Mouse (Mus musculus): ENCODE measurements around the gene Ppp1r14b. TPM values are rescaled to one million over a fixed set of nuclear protein-coding genes. Genes with fewer than 3 reads are reported as not detected.
A peak's percentile ranks its signal among the peaks of the same experiment; 100 is the strongest.

Ppp1r14b gene
- total and polyA plus RNA-seq, 3 experiments: 123 to 288 (median 156) TPM

GRCm38 (mm10) chr19:6994002-6994401, 19.2 kb downstream of the Ppp1r14b start:
- peak; percentile 3 for DNase-seq

GRCm38 (mm10) chr19:6994489-6994888, 19.7 kb downstream of the Ppp1r14b start:
- peak; percentile 4 for DNase-seq

GRCm38 (mm10) chr19:6995255-6995991, 20.7 kb downstream of the Ppp1r14b start:
- peak; percentile 62 for DNase-seq

- peak; percentile 95 for DNase-seq
Observed at GRCm38 (mm10) chr19:6996006-6996405, 21.2 kb downstream of the Ppp1r14b start, which contains the start of the genes Nudt22 and Trpt1. Nudt22 (minus strand) TSS chr19:6996117. Trpt1 (plus strand) TSS chr19:6996131.

- peak; percentile 4 for DNase-seq
Observed at GRCm38 (mm10) chr19:6997721-6998290, 23.0 kb downstream of the Ppp1r14b start.

- no peak for DNase-seq
Observed at GRCm38 (mm10) chr19:6999360-7000063, 24.7 kb downstream of the Ppp1r14b start.

GRCm38 (mm10) chr19:7006892-7007593, 32.3 kb downstream of the Ppp1r14b start:
- no peak for DNase-seq

- peak; percentile 20 for DNase-seq
Observed at GRCm38 (mm10) chr19:7012426-7012825, 37.7 kb downstream of the Ppp1r14b start.

GRCm38 (mm10) chr19:7013984-7014383, 39.2 kb downstream of the Ppp1r14b start:
- DNase-seq: no peak

- no peak for DNase-seq
Observed at GRCm38 (mm10) chr19:7014481-7015135, 39.8 kb downstream of the Ppp1r14b start.

- no peak for DNase-seq
Observed at GRCm38 (mm10) chr19:7017541-7018457, 43.0 kb downstream of the Ppp1r14b start.

- DNase-seq: no peak
Observed at GRCm38 (mm10) chr19:7018546-7018945, 43.8 kb downstream of the Ppp1r14b start.

- peak; percentile 44 for DNase-seq
Observed at GRCm38 (mm10) chr19:7019191-7019590, 44.4 kb downstream of the Ppp1r14b start, which contains the start of gene Fermt3. Fermt3 (minus strand) TSS chr19:7019469.

GRCm38 (mm10) chr19:7020224-7020641, 45.5 kb downstream of the Ppp1r14b start:
- DNase-seq: peak; percentile 77

Other genes starting within 250 kb of the Ppp1r14b start
- 10 to 100 TPM; 18.1 to 32.3 TPM for gene Rps6ka4, start 134.3 kb upstream of the Ppp1r14b start, total RNA-seq (2021)
- 48.2 and 49.8 TPM in 2 replicates for gene Rps6ka4, start 134.3 kb upstream of the Ppp1r14b start, polyA plus RNA-seq (2012; rRNA removed)
- gene Ccdc88b, start 116.8 kb upstream of the Ppp1r14b start, total RNA-seq (2021): 1 to 10 TPM; 1.9 to 2.1 TPM
- 3.2 and 4.3 TPM in 2 replicates for gene Ccdc88b, start 116.8 kb upstream of the Ppp1r14b start, polyA plus RNA-seq (2012; rRNA removed)
- gene Trmt112, start 65.3 kb upstream of the Ppp1r14b start, total RNA-seq (2021): 100 to 1,000 TPM; 103 to 118 TPM
- gene Trmt112, start 65.3 kb upstream of the Ppp1r14b start, polyA plus RNA-seq (2012; rRNA removed): 197 and 206 TPM in 2 replicates
- gene Prdx5, start 64.9 kb upstream of the Ppp1r14b start, total RNA-seq (2021): 100 to 1,000 TPM; 297 to 298 TPM
- 90.2 and 91.2 TPM in 2 replicates for gene Prdx5, start 64.9 kb upstream of the Ppp1r14b start, polyA plus RNA-seq (2012; rRNA removed)
- 10 to 100 TPM; 29.3 to 62.8 TPM for gene Esrra, start 53.2 kb upstream of the Ppp1r14b start, total RNA-seq (2021)
- 67.6 and 87.7 TPM in 2 replicates for gene Esrra, start 53.2 kb upstream of the Ppp1r14b start, polyA plus RNA-seq (2012; rRNA removed)
- under 1 TPM in 1 of 2 experiments, not detected in 1; 0.58 TPM for gene Catsperz, start 49.6 kb upstream of the Ppp1r14b start, total RNA-seq (2021)
- not detected in 2 replicates for gene Catsperz, start 49.6 kb upstream of the Ppp1r14b start, polyA plus RNA-seq (2012; rRNA removed)
- gene Kcnk4, start 40.5 kb upstream of the Ppp1r14b start, total RNA-seq (2021): under 1 TPM in 1 of 2 experiments, not detected in 1; 0.31 TPM
- gene Kcnk4, start 40.5 kb upstream of the Ppp1r14b start, polyA plus RNA-seq (2012; rRNA removed): 0.06 TPM in 1 of 2 replicates, not detected in the other
- 10 to 100 TPM; 44.7 to 58.7 TPM for gene Bad, start 33.1 kb upstream of the Ppp1r14b start, total RNA-seq (2021)
- gene Bad, start 33.1 kb upstream of the Ppp1r14b start, polyA plus RNA-seq (2012; rRNA removed): 91.2 and 102 TPM in 2 replicates
- gene Gpr137, start 32.5 kb upstream of the Ppp1r14b start, total RNA-seq (2021): 10 to 100 TPM; 47.9 to 51.5 TPM
- 202 and 223 TPM in 2 replicates for gene Gpr137, start 32.5 kb upstream of the Ppp1r14b start, polyA plus RNA-seq (2012; rRNA removed)
- gene Plcb3, start 1.5 kb downstream of the Ppp1r14b start, total RNA-seq (2021): 10 to 100 TPM; 34.1 to 47.8 TPM
- 69.1 and 87.1 TPM in 2 replicates for gene Plcb3, start 1.5 kb downstream of the Ppp1r14b start, polyA plus RNA-seq (2012; rRNA removed)
- 100 to 1,000 TPM; 110 to 119 TPM for gene Fkbp2, start 5.5 kb downstream of the Ppp1r14b start, total RNA-seq (2021)
- 31.3 and 35.4 TPM in 2 replicates for gene Fkbp2, start 5.5 kb downstream of the Ppp1r14b start, polyA plus RNA-seq (2012; rRNA removed)
- gene Vegfb, start 12.7 kb downstream of the Ppp1r14b start, total RNA-seq (2021): 100 to 1,000 TPM; 109 to 131 TPM
- 149 and 263 TPM in 2 replicates for gene Vegfb, start 12.7 kb downstream of the Ppp1r14b start, polyA plus RNA-seq (2012; rRNA removed)
- gene Dnajc4, start 17.6 kb downstream of the Ppp1r14b start, total RNA-seq (2021): 10 to 100 TPM; 42.6 to 50.7 TPM
- gene Dnajc4, start 17.6 kb downstream of the Ppp1r14b start, polyA plus RNA-seq (2012; rRNA removed): 43.0 and 47.5 TPM in 2 replicates
- gene Nudt22, start 21.1 kb downstream of the Ppp1r14b start, total RNA-seq (2021): 10 to 100 TPM; 28.3 to 40.7 TPM
- 122 and 130 TPM in 2 replicates for gene Nudt22, start 21.1 kb downstream of the Ppp1r14b start, polyA plus RNA-seq (2012; rRNA removed)
- 10 to 100 TPM; 11.5 to 16.3 TPM for gene Trpt1, start 21.2 kb downstream of the Ppp1r14b start, total RNA-seq (2021)
- 18.1 and 20.3 TPM in 2 replicates for gene Trpt1, start 21.2 kb downstream of the Ppp1r14b start, polyA plus RNA-seq (2012; rRNA removed)
- 1 to 10 TPM; 6.7 to 7.1 TPM for gene Fermt3, start 44.5 kb downstream of the Ppp1r14b start, total RNA-seq (2021)
- 10.4 and 10.8 TPM in 2 replicates for gene Fermt3, start 44.5 kb downstream of the Ppp1r14b start, polyA plus RNA-seq (2012; rRNA removed)
- 100 to 1,000 TPM; 175 to 323 TPM for gene Stip1, start 65.0 kb downstream of the Ppp1r14b start, total RNA-seq (2021)
- 22.8 and 43.0 TPM in 2 replicates for gene Stip1, start 65.0 kb downstream of the Ppp1r14b start, polyA plus RNA-seq (2012; rRNA removed)
- gene Macrod1, start 81.8 kb downstream of the Ppp1r14b start, total RNA-seq (2021): 10 to 100 TPM; 56.4 to 65.1 TPM
- gene Macrod1, start 81.8 kb downstream of the Ppp1r14b start, polyA plus RNA-seq (2012; rRNA removed): 134 and 138 TPM in 2 replicates
- gene Flrt1, start 130.8 kb downstream of the Ppp1r14b start, total RNA-seq (2021): 1 to 10 TPM; 2.1 to 9.2 TPM
- gene Flrt1, start 130.8 kb downstream of the Ppp1r14b start, polyA plus RNA-seq (2012; rRNA removed): 0.79 and 2.9 TPM in 2 replicates
- gene Otub1, start 231.3 kb downstream of the Ppp1r14b start, total RNA-seq (2021): 100 to 1,000 TPM; 130 to 138 TPM
- 139 and 141 TPM in 2 replicates for gene Otub1, start 231.3 kb downstream of the Ppp1r14b start, polyA plus RNA-seq (2012; rRNA removed)
- 1,000 to 10,000 TPM; 1,087 to 1,191 TPM for gene Cox8a, start 242.6 kb downstream of the Ppp1r14b start, total RNA-seq (2021)
- 2,774 and 3,841 TPM in 2 replicates for gene Cox8a, start 242.6 kb downstream of the Ppp1r14b start, polyA plus RNA-seq (2012; rRNA removed)

All from adrenal gland, adult 2 months (tissue).